Mouse (Mus musculus): ENCODE results near the gene Rnf180. TPM values are rescaled to one million over a fixed set of nuclear protein-coding genes. Genes with fewer than 3 reads are reported as not detected.

Gene Rnf180
- total RNA-seq, 2 experiments from 2014 or later, result 0.14 TPM; not detected in 1

GRCm38 (mm10) chr13:105227126-105227525 is 67.5 kb downstream of the Rnf180 start:
- intact Hi-C loops (cut with DNase I), result no loop called here
- no peak overlapping the region for H3K4me3 ChIP-seq

GRCm38 (mm10) chr13:105224048-105224447 is 70.6 kb downstream of the Rnf180 start:
- no peak for DNase-seq
- no peak overlapping the region for H3K27ac ChIP-seq
- no peak for TF ChIP-seq CTCF (IDR thresholded peaks at IDR 0.05)
- intact Hi-C loops (cut with DNase I), result loop anchor here (5.0 kb wide), 1 partner anchor 277 kb away; no protein-coding TSS in a partner anchor
- no peak overlapping the region for H3K4me3 ChIP-seq

More at GRCm38 (mm10) chr13:105227126-105227525, 67.5 kb downstream of the Rnf180 start:
- no peak overlapping the region for H3K27ac ChIP-seq
- DNase-seq, result no peak
- TF ChIP-seq CTCF (IDR thresholded peaks at IDR 0.05), result no peak

GRCm38 (mm10) chr13:105223147-105223546 is 71.5 kb downstream of the Rnf180 start:
- no peak overlapping the region for H3K27ac ChIP-seq
- DNase-seq, result no peak
- intact Hi-C loops (cut with DNase I), result loop anchor here (5.0 kb wide), 1 partner anchor 276 kb away; no protein-coding TSS in a partner anchor
- TF ChIP-seq CTCF (IDR thresholded peaks at IDR 0.05), result peak; percentile 61
- no peak overlapping the region for H3K4me3 ChIP-seq

GRCm38 (mm10) chr13:105222016-105222725 is 72.4 kb downstream of the Rnf180 start:
- Histone ChIP-seq H3K4me3 (no peak overlapping the region), H3K27ac (no peak overlapping the region)
- intact Hi-C loops (cut with DNase I), result loop anchor here (5.0 kb wide), 1 partner anchor 275 kb away; no protein-coding TSS in a partner anchor
- no peak for DNase-seq
- no peak for TF ChIP-seq CTCF (IDR thresholded peaks at IDR 0.05)

- no peak for TF ChIP-seq CTCF (IDR thresholded peaks at IDR 0.05)
- DNase-seq, result no peak
- no peak overlapping the region for H3K27ac ChIP-seq
- H3K4me3 ChIP-seq, result no peak overlapping the region
- intact Hi-C loops (cut with DNase I), result no loop called here
Observed at GRCm38 (mm10) chr13:105210746-105211145, 83.9 kb downstream of the Rnf180 start.

- no peak overlapping the region for H3K27ac ChIP-seq
- intact Hi-C loops (cut with DNase I), result no loop called here
- no peak for TF ChIP-seq CTCF (IDR thresholded peaks at IDR 0.05)
- DNase-seq, result no peak
- no peak overlapping the region for H3K4me3 ChIP-seq
Observed at GRCm38 (mm10) chr13:105203851-105204250, 90.8 kb downstream of the Rnf180 start.

- no peak for TF ChIP-seq CTCF (IDR thresholded peaks at IDR 0.05)
- no peak for DNase-seq
- Histone ChIP-seq H3K27ac (no peak overlapping the region), H3K4me3 (no peak overlapping the region)
- intact Hi-C loops (cut with DNase I), result no loop called here
Observed at GRCm38 (mm10) chr13:105198658-105199057, 96.0 kb downstream of the Rnf180 start.

- intact Hi-C loops (cut with DNase I), result no loop called here
- DNase-seq, result no peak
Observed at GRCm38 (mm10) chr13:105198028-105198427, 96.6 kb downstream of the Rnf180 start.

GRCm38 (mm10) chr13:105193583-105193982 is 101.0 kb downstream of the Rnf180 start:
- DNase-seq, result no peak
- no peak for TF ChIP-seq CTCF (IDR thresholded peaks at IDR 0.05)
- no peak overlapping the region for H3K27ac ChIP-seq
- no peak overlapping the region for H3K4me3 ChIP-seq
- intact Hi-C loops (cut with DNase I), result no loop called here

More at GRCm38 (mm10) chr13:105198028-105198427, 96.6 kb downstream of the Rnf180 start:
- Histone ChIP-seq H3K27ac (no peak overlapping the region), H3K4me3 (no peak overlapping the region)
- TF ChIP-seq CTCF (IDR thresholded peaks at IDR 0.05), result no peak

GRCm38 (mm10) chr13:105188730-105189129 is 105.9 kb downstream of the Rnf180 start:
- intact Hi-C loops (cut with DNase I), result no loop called here
- no peak for DNase-seq
- H3K4me3 ChIP-seq, result no peak overlapping the region
- TF ChIP-seq CTCF (IDR thresholded peaks at IDR 0.05), result no peak
- no peak overlapping the region for H3K27ac ChIP-seq

- no peak for DNase-seq
- Histone ChIP-seq H3K4me3 (no peak overlapping the region), H3K27ac (no peak overlapping the region)
- no peak for TF ChIP-seq CTCF (IDR thresholded peaks at IDR 0.05)
- intact Hi-C loops (cut with DNase I), result no loop called here
Observed at GRCm38 (mm10) chr13:105180781-105181180, 113.8 kb downstream of the Rnf180 start.

- DNase-seq, result no peak
- no peak for TF ChIP-seq CTCF (IDR thresholded peaks at IDR 0.05)
- intact Hi-C loops (cut with DNase I), result no loop called here
- Histone ChIP-seq H3K4me3 (no peak overlapping the region), H3K27ac (no peak overlapping the region)
Observed at GRCm38 (mm10) chr13:105165441-105165840, 129.2 kb downstream of the Rnf180 start.

GRCm38 (mm10) chr13:105153955-105154354 is 140.7 kb downstream of the Rnf180 start:
- peak; percentile 43; the same call in 1 of the 2 replicates for TF ChIP-seq CTCF (IDR thresholded peaks at IDR 0.05)
- Histone ChIP-seq H3K27ac (no peak overlapping the region), H3K4me3 (no peak overlapping the region)
- peak; percentile 30 for DNase-seq
- intact Hi-C loops (cut with DNase I), result no loop called here

GRCm38 (mm10) chr13:105150006-105150405 is 144.6 kb downstream of the Rnf180 start:
- Histone ChIP-seq H3K27ac (no peak overlapping the region), H3K4me3 (no peak overlapping the region)
- intact Hi-C loops (cut with DNase I), result no loop called here
- TF ChIP-seq CTCF (IDR thresholded peaks at IDR 0.05), result no peak
- peak; percentile 23 for DNase-seq

Measured in gastrocnemius, adult 2 months (tissue).